Mouse (Mus musculus) embryo, embryonic 11 days (tissue): ENCODE measurements around the gene Ephx4.
A peak's percentile ranks its signal among the peaks of the same experiment; 100 is the strongest.
"Not testable (repeated sequence)": the region's sequence is repeated elsewhere in the genome, so short reads cannot be mapped to it uniquely, and the experiment has no call there.

Experiments
- DNase-seq: peaks from one replicate; pipeline ENCODE4 v3.0.0-alpha.2; 2015

The Ephx4 gene

GRCm38 (mm10) chr5:107402436-107402835 lies at the start of gene Ephx4:
Gene Ephx4 (plus strand): TSS chr5:107402736.
- DNase-seq: no peak

- no peak for DNase-seq
Observed at GRCm38 (mm10) chr5:107353981-107354380, 48.6 kb upstream of the Ephx4 start.

- DNase-seq: no peak
Observed at GRCm38 (mm10) chr5:107355801-107356200, 46.7 kb upstream of the Ephx4 start.

GRCm38 (mm10) chr5:107357723-107358122 lies 44.8 kb upstream of the Ephx4 start:
- no peak for DNase-seq

GRCm38 (mm10) chr5:107359395-107360053 lies 43.0 kb upstream of the Ephx4 start:
- DNase-seq: peak; percentile 91

- peak; percentile 11 for DNase-seq
Observed at GRCm38 (mm10) chr5:107360054-107360730, 42.3 kb upstream of the Ephx4 start.

GRCm38 (mm10) chr5:107370040-107370439 lies 32.5 kb upstream of the Ephx4 start:
- DNase-seq: no peak

GRCm38 (mm10) chr5:107371335-107371734 lies 31.2 kb upstream of the Ephx4 start:
- no peak for DNase-seq

- no peak for DNase-seq
Observed at GRCm38 (mm10) chr5:107373256-107373655, 29.3 kb upstream of the Ephx4 start.

GRCm38 (mm10) chr5:107386448-107386847 lies 16.1 kb upstream of the Ephx4 start:
- not testable (repeated sequence) for DNase-seq

- DNase-seq: no peak
Observed at GRCm38 (mm10) chr5:107387788-107388187, 14.7 kb upstream of the Ephx4 start.

- DNase-seq: no peak
Observed at GRCm38 (mm10) chr5:107389373-107389772, 13.2 kb upstream of the Ephx4 start.

- DNase-seq: no peak
Observed at GRCm38 (mm10) chr5:107394437-107394836, 8.1 kb upstream of the Ephx4 start.

GRCm38 (mm10) chr5:107403011-107403946 lies 743 bp downstream of the Ephx4 start:
- DNase-seq: peak; percentile 59

GRCm38 (mm10) chr5:107403947-107404684 lies 1.6 kb downstream of the Ephx4 start:
- no peak for DNase-seq

- no peak for DNase-seq
Observed at GRCm38 (mm10) chr5:107405361-107405760, 2.8 kb downstream of the Ephx4 start.

- no peak for DNase-seq
Observed at GRCm38 (mm10) chr5:107410305-107410704, 7.8 kb downstream of the Ephx4 start.

GRCm38 (mm10) chr5:107411326-107411725 lies 8.8 kb downstream of the Ephx4 start:
- DNase-seq: no peak

- DNase-seq: no peak
Observed at GRCm38 (mm10) chr5:107412285-107412684, 9.7 kb downstream of the Ephx4 start.

GRCm38 (mm10) chr5:107415098-107415497 lies 12.6 kb downstream of the Ephx4 start:
- DNase-seq: no peak

- no peak for DNase-seq
Observed at GRCm38 (mm10) chr5:107421676-107422075, 19.1 kb downstream of the Ephx4 start.

- DNase-seq: no peak
Observed at GRCm38 (mm10) chr5:107431249-107431648, 28.7 kb downstream of the Ephx4 start, which contains the start of gene Lpcat2b. Gene Lpcat2b (plus strand): TSS chr5:107431549.

GRCm38 (mm10) chr5:107434001-107434400 lies 31.5 kb downstream of the Ephx4 start:
- DNase-seq: no peak
